Mouse (Mus musculus): ENCODE data around the gene Cacna2d3. TPM values are rescaled to one million over a fixed set of nuclear protein-coding genes. Genes with fewer than 3 reads are reported as not detected.
A peak's percentile ranks its signal among the peaks of the same experiment; 100 is the strongest.

Gene Cacna2d3
- polyA plus RNA-seq, 1 experiment from 2014 or later = 0.54 TPM

- no peaks in the 10 kb centered on the region for H3K27me3 ChIP-seq (ENCODE audit: control insufficient read depth, insufficient read depth, low read length)
- no peak overlapping the region for H3K9ac ChIP-seq (ENCODE audit: low read length)
- no peak overlapping the region for H3K27ac ChIP-seq (ENCODE audit: low read length)
- H3K4me2 ChIP-seq (ENCODE audit: low read depth, low read length) = no peak overlapping the region
- H3K9me3 ChIP-seq (replicated peaks; ENCODE audit: control insufficient read depth, low read length) = no peaks in the 10 kb centered on the region
- H3K4me3 ChIP-seq (ENCODE audit: low read length) = no peak overlapping the region
- no peaks in the 10 kb centered on the region for H3K36me3 ChIP-seq (ENCODE audit: control insufficient read depth, insufficient read depth)
- WGBS = 70% methylated on average over 5 of the region's 5 CpGs
- no peak for ATAC-seq (replicated peaks; ENCODE audit: extremely low read depth, insufficient read depth, low FRiP score)
- H3K4me1 ChIP-seq (ENCODE audit: control insufficient read depth, insufficient read depth, low read length) = no peaks in the 10 kb centered on the region
These were observed 749.0 kb downstream of the Cacna2d3 start for GRCm38 (mm10) chr14:28972620-28973019.

- Histone ChIP-seq H3K4me3 (ENCODE audit: low read length) (no peak overlapping the region), H3K4me2 (ENCODE audit: low read depth, low read length) (no peak overlapping the region), H3K36me3 (ENCODE audit: control insufficient read depth, insufficient read depth) (no peaks in the 10 kb centered on the region), H3K9ac (ENCODE audit: low read length) (no peak overlapping the region), H3K9me3 (replicated peaks; ENCODE audit: control insufficient read depth, low read length) (no peaks in the 10 kb centered on the region), H3K27me3 (ENCODE audit: control insufficient read depth, insufficient read depth, low read length) (no peaks in the 10 kb centered on the region), H3K27ac (ENCODE audit: low read length) (no peak overlapping the region), H3K4me1 (ENCODE audit: control insufficient read depth, insufficient read depth, low read length) (no peaks in the 10 kb centered on the region)
- ATAC-seq (replicated peaks; ENCODE audit: extremely low read depth, insufficient read depth, low FRiP score) = no peak
- 92% methylated on average over 4 of the region's 4 CpGs for WGBS
These were observed 752.4 kb downstream of the Cacna2d3 start for GRCm38 (mm10) chr14:28969247-28969646.

GRCm38 (mm10) chr14:28966881-28967280 is 754.8 kb downstream of the Cacna2d3 start:
- Histone ChIP-seq H3K4me3 (ENCODE audit: low read length) (no peak overlapping the region), H3K4me2 (ENCODE audit: low read depth, low read length) (no peak overlapping the region)

GRCm38 (mm10) chr14:28961379-28961778 is 760.3 kb downstream of the Cacna2d3 start:
- no peaks in the 10 kb centered on the region for H3K27me3 ChIP-seq (ENCODE audit: control insufficient read depth, insufficient read depth, low read length)
- H3K4me2 ChIP-seq (ENCODE audit: low read depth, low read length) = no peak overlapping the region
- no peaks in the 10 kb centered on the region for H3K9me3 ChIP-seq (replicated peaks; ENCODE audit: control insufficient read depth, low read length)
- no peak for ATAC-seq (replicated peaks; ENCODE audit: extremely low read depth, insufficient read depth, low FRiP score)
- H3K4me1 ChIP-seq (ENCODE audit: control insufficient read depth, insufficient read depth, low read length) = 0 out of 2 replicates have a peak, but pooled peaks cover 3% of the 10 kb centered on the region
- WGBS = 78% methylated on average over 5 of the region's 5 CpGs
- H3K27ac ChIP-seq (ENCODE audit: low read length) = no peak overlapping the region
- no peak overlapping the region for H3K4me3 ChIP-seq (ENCODE audit: low read length)
- no peaks in the 10 kb centered on the region for H3K36me3 ChIP-seq (ENCODE audit: control insufficient read depth, insufficient read depth)
- no peak overlapping the region for H3K9ac ChIP-seq (ENCODE audit: low read length)

More at GRCm38 (mm10) chr14:28966881-28967280, 754.8 kb downstream of the Cacna2d3 start:
- Histone ChIP-seq H3K27ac (ENCODE audit: low read length) (no peak overlapping the region), H3K9me3 (replicated peaks; ENCODE audit: control insufficient read depth, low read length) (no peaks in the 10 kb centered on the region), H3K36me3 (ENCODE audit: control insufficient read depth, insufficient read depth) (no peaks in the 10 kb centered on the region), H3K4me1 (ENCODE audit: control insufficient read depth, insufficient read depth, low read length) (no peaks in the 10 kb centered on the region), H3K27me3 (ENCODE audit: control insufficient read depth, insufficient read depth, low read length) (no peaks in the 10 kb centered on the region), H3K9ac (ENCODE audit: low read length) (no peak overlapping the region)
- no peak for ATAC-seq (replicated peaks; ENCODE audit: extremely low read depth, insufficient read depth, low FRiP score)

DNA sequence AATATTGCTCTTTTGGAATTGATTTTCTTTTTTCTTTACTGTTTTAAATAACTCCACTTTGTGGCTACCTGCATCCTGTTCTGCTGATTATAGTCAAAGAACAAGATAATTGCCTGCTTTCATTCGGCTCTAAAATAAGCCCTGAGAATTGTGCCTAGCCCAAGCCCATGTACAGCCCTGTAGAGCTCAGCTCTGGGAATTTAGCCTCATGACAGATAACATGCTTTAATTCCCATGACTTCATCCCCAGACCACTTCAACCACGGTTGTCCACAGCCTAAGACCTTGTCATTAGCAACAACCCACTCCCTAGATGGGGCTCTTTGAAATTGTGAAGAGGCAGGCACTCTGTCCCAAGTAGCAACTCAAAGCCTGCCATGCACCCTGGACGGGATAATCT is 762.6 kb downstream of the Cacna2d3 start:
- 20% methylated on average over 3 of the region's 3 CpGs for WGBS

DNA sequence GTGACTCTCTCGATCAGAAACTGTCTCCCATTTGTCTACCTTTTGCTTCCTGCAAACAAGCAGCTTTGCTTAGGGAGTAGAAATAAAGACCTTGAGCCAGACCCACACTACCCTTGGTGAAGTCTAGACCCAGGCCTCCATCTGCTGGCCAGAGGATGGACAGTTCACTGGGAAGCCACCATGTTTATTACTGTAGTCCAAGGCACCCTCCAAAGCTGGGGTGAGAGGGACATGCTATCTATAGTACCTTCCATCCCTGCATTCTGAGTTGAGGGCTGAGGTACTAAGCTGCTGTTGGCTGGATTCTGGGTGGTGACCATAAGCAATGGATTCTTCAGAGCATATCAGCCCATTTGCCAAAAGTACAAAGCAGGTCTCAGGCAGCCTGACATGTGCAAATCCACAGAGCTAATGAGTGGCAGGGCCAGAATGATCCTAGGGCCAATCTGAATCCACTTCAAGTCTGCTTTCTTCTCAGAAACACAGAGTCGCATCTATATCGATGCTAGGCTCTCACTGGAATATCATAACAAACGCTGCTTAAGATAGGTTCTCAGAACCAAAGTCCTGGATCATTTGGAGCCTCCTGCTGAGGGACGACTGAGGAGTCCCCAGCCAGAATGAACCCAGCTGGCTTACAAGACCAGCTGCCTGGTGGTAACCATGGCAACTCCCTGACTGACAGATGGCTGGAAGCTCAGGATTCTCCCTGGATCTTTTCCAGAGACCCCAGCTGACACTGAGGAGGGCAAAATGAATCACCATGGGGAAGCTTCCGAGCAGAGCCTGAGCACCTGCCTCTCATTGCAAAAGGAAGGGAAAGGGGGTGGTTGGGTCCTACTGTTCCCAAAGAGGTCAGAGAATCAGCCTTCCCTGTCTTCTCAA is 763.3 kb downstream of the Cacna2d3 start:
- Histone ChIP-seq H3K4me1 (ENCODE audit: control insufficient read depth, insufficient read depth, low read length) (peaks cover 3% of the 10 kb centered on the region; the same call in 1 of the 2 replicates), H3K9me3 (replicated peaks; ENCODE audit: control insufficient read depth, low read length) (no peaks in the 10 kb centered on the region), H3K4me3 (ENCODE audit: low read length) (no peak overlapping the region), H3K27me3 (ENCODE audit: control insufficient read depth, insufficient read depth, low read length) (no peaks in the 10 kb centered on the region; the same call in 1 of the 2 replicates), H3K9ac (ENCODE audit: low read length) (no peak overlapping the region), H3K4me2 (ENCODE audit: low read depth, low read length) (no peak overlapping the region), H3K36me3 (ENCODE audit: control insufficient read depth, insufficient read depth) (no peaks in the 10 kb centered on the region), H3K27ac (ENCODE audit: low read length) (no peak overlapping the region)
- WGBS = 28% methylated on average over 6 of the region's 6 CpGs
- peak; percentile 49; the same call in 1 of the 2 replicates for ATAC-seq (replicated peaks; ENCODE audit: extremely low read depth, insufficient read depth, low FRiP score)

More for the DNA sequence above, 762.6 kb downstream of the Cacna2d3 start:
- H3K27ac ChIP-seq (ENCODE audit: low read length) = no peak overlapping the region
- no peak overlapping the region for H3K4me2 ChIP-seq (ENCODE audit: low read depth, low read length)
- no peak overlapping the region for H3K9ac ChIP-seq (ENCODE audit: low read length)
- H3K4me1 ChIP-seq (ENCODE audit: control insufficient read depth, insufficient read depth, low read length) = 0 out of 2 replicates have a peak, but pooled peaks cover 3% of the 10 kb centered on the region
- H3K36me3 ChIP-seq (ENCODE audit: control insufficient read depth, insufficient read depth) = no peaks in the 10 kb centered on the region
- H3K4me3 ChIP-seq (ENCODE audit: low read length) = no peak overlapping the region
- ATAC-seq (replicated peaks; ENCODE audit: extremely low read depth, insufficient read depth, low FRiP score) = peak; percentile 55; the same call in 1 of the 2 replicates
- H3K27me3 ChIP-seq (ENCODE audit: control insufficient read depth, insufficient read depth, low read length) = no peaks in the 10 kb centered on the region; the same call in 1 of the 2 replicates
- H3K9me3 ChIP-seq (replicated peaks; ENCODE audit: control insufficient read depth, low read length) = no peaks in the 10 kb centered on the region

GRCm38 (mm10) chr14:28955181-28955580 is 766.5 kb downstream of the Cacna2d3 start:
- Histone ChIP-seq H3K27ac (ENCODE audit: low read length) (no peak overlapping the region), H3K27me3 (ENCODE audit: control insufficient read depth, insufficient read depth, low read length) (no peaks in the 10 kb centered on the region; the same call in 1 of the 2 replicates), H3K4me1 (ENCODE audit: control insufficient read depth, insufficient read depth, low read length) (peaks cover 3% of the 10 kb centered on the region; the same call in 1 of the 2 replicates), H3K4me3 (ENCODE audit: low read length) (no peak overlapping the region), H3K9ac (ENCODE audit: low read length) (no peak overlapping the region), H3K36me3 (ENCODE audit: control insufficient read depth, insufficient read depth) (no peaks in the 10 kb centered on the region), H3K9me3 (replicated peaks; ENCODE audit: control insufficient read depth, low read length) (no peaks in the 10 kb centered on the region), H3K4me2 (ENCODE audit: low read depth, low read length) (no peak overlapping the region)
- ATAC-seq (replicated peaks; ENCODE audit: extremely low read depth, insufficient read depth, low FRiP score) = no peak
- 17% methylated on average over 3 of the region's 3 CpGs for WGBS

- Histone ChIP-seq H3K9me3 (replicated peaks; ENCODE audit: control insufficient read depth, low read length) (no peaks in the 10 kb centered on the region), H3K4me1 (ENCODE audit: control insufficient read depth, insufficient read depth, low read length) (peaks cover 3% of the 10 kb centered on the region; the same call in 1 of the 2 replicates), H3K27me3 (ENCODE audit: control insufficient read depth, insufficient read depth, low read length) (no peaks in the 10 kb centered on the region; the same call in 1 of the 2 replicates), H3K27ac (ENCODE audit: low read length) (no peak overlapping the region), H3K4me2 (ENCODE audit: low read depth, low read length) (no peak overlapping the region), H3K9ac (ENCODE audit: low read length) (no peak overlapping the region), H3K4me3 (ENCODE audit: low read length) (no peak overlapping the region), H3K36me3 (ENCODE audit: control insufficient read depth, insufficient read depth) (no peaks in the 10 kb centered on the region)
- ATAC-seq (replicated peaks; ENCODE audit: extremely low read depth, insufficient read depth, low FRiP score) = no peak
- 49% methylated on average over 3 of the region's 3 CpGs for WGBS
These were observed 767.1 kb downstream of the Cacna2d3 start for GRCm38 (mm10) chr14:28954588-28954987.

DNA sequence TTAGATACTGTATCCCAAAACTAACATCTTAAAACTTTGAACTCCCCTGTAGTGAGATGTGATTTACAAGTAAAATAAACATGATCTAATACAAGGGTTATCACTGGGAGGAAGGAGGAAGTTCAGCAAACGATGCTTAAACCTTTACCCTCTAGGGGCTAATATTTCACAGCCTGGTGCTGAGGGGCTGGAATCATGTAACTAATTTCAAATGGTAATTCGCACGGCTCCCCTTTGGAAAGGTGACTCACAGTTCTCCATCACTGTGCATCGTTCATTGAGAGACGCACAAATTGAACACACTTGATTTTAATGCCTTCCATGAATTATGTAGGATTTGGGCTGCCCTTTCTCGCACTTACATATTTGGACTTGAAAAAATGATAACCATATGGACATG is 767.6 kb downstream of the Cacna2d3 start:
- no peak for ATAC-seq (replicated peaks; ENCODE audit: extremely low read depth, insufficient read depth, low FRiP score)
- no peak overlapping the region for H3K9ac ChIP-seq (ENCODE audit: low read length)

More for the DNA sequence above, 767.6 kb downstream of the Cacna2d3 start:
- no peaks in the 10 kb centered on the region for H3K9me3 ChIP-seq (replicated peaks; ENCODE audit: control insufficient read depth, low read length)
- H3K36me3 ChIP-seq (ENCODE audit: control insufficient read depth, insufficient read depth) = no peaks in the 10 kb centered on the region
- H3K27me3 ChIP-seq (ENCODE audit: control insufficient read depth, insufficient read depth, low read length) = no peaks in the 10 kb centered on the region; the same call in 1 of the 2 replicates
- WGBS = 59% methylated on average over 6 of the region's 6 CpGs
- peaks cover 3% of the 10 kb centered on the region; the same call in 1 of the 2 replicates for H3K4me1 ChIP-seq (ENCODE audit: control insufficient read depth, insufficient read depth, low read length)
- no peak overlapping the region for H3K27ac ChIP-seq (ENCODE audit: low read length)
- H3K4me2 ChIP-seq (ENCODE audit: low read depth, low read length) = no peak overlapping the region
- no peak overlapping the region for H3K4me3 ChIP-seq (ENCODE audit: low read length)
